Mouse (Mus musculus): ENCODE results near the gene Capn7. TPM values are rescaled to one million over a fixed set of nuclear protein-coding genes. Genes with fewer than 3 reads are reported as not detected.

Capn7 gene
- 10 to 100 TPM; 38.9 to 39.3 TPM for total RNA-seq (2021)

DNA sequence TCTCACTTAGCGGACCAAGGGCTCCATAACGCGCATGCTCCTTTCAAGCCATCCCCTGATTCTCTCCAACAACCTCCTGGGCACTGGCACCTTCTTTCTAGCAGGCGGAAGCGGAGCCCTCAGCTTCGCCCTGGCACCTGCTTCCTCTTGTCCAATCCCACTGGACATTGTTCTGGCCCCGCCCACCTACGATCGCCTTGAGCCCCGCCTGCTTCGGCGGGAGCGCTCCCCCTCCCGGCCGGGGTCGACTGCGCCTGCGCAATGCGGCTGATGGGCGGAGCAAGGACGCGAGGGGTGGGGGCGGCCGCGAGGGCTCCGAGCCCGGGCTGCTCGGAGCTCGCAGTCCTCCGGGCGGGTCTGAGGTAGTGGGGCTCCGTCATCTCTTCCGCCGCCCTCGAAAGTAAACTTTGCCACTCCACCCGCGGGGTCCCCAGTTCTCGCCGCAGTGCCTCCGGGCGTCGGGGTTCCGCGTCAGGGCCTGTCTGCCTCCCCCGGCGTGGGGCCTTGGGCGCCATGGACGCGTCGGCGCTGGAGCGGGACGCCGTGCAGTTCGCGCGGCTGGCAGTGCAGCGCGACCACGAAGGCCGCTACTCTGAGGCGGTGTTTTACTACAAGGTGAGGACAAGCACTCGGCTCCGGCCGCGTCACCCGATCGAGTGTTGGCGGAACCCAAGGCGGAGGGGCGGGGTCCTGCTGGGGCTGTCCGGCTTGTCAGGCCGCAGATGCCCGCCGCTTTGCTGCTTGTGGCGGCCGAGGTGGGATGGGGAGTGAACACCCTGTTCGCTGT is at the start of gene Capn7:
Gene Capn7 (plus strand): TSS at position 270 of the 787 bp plus-strand sequence.
- intact Hi-C loops (cut with DNase I): no loop called here
- DNase-seq (ENCODE audit: extremely low spot score in 1 of 2, low spot score in 2 of 2): peak; percentile 95 to 99

DNA sequence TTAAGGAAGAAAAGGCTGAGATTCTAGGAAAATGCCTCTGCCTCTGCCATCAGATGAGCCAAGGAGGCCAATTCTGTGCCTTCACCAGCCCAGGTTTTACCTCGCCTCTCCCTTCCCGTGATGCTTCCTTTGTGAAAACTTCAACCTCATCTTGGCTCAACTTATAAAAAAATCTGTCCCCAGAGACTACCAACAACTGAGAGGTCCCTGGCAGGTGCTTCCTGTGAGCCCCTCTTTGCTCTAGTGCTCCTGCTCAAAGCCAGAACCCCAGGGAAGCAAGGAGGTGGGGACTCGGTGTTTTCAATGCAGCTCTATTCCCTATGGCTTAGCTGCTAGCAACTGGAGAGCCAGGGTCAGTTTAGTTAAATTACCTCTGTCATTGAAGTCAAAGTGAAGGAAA is 23.2 kb upstream of the Capn7 start:
- no peak for DNase-seq (ENCODE audit: extremely low spot score in 1 of 2, low spot score in 2 of 2)
- intact Hi-C loops (cut with DNase I): no loop called here

- DNase-seq (ENCODE audit: extremely low spot score in 1 of 2, low spot score in 2 of 2): no peak
- intact Hi-C loops (cut with DNase I): no loop called here
These were observed 19.8 kb upstream of the Capn7 start for GRCm38 (mm10) chr14:31316613-31317012.

- DNase-seq (ENCODE audit: extremely low spot score in 1 of 2, low spot score in 2 of 2): peak in 1 of 2 experiments; percentile 7
- intact Hi-C loops (cut with DNase I): no loop called here
These were observed 18.7 kb upstream of the Capn7 start for GRCm38 (mm10) chr14:31317754-31318153.

- intact Hi-C loops (cut with DNase I): no loop called here
- no peak for DNase-seq (ENCODE audit: extremely low spot score in 1 of 2, low spot score in 2 of 2)
These were observed 16.9 kb upstream of the Capn7 start for GRCm38 (mm10) chr14:31319546-31319945.

- intact Hi-C loops (cut with DNase I): loop anchor here (10.0 kb wide), 1 partner anchor 106 kb away; the partner anchor contains the start of genes Nisch and Sema3g
- DNase-seq (ENCODE audit: extremely low spot score in 1 of 2, low spot score in 2 of 2): no peak
These were observed 15.3 kb upstream of the Capn7 start for GRCm38 (mm10) chr14:31321181-31321580.

- DNase-seq (ENCODE audit: extremely low spot score in 1 of 2, low spot score in 2 of 2): no peak
- intact Hi-C loops (cut with DNase I): loop anchor here (2.0 to 10.0 kb wide), 2 partner anchors 49 to 107 kb away; partner anchors contain the start of genes Nisch and Sema3g
These were observed 14.2 kb upstream of the Capn7 start for GRCm38 (mm10) chr14:31322191-31322590.

GRCm38 (mm10) chr14:31323189-31323588 is 13.2 kb upstream of the Capn7 start:
- intact Hi-C loops (cut with DNase I): loop anchor here (2.0 to 10.0 kb wide), 2 partner anchors 50 to 108 kb away; partner anchors contain the start of genes Nisch and Sema3g
- DNase-seq (ENCODE audit: extremely low spot score in 1 of 2, low spot score in 2 of 2): no peak

DNA sequence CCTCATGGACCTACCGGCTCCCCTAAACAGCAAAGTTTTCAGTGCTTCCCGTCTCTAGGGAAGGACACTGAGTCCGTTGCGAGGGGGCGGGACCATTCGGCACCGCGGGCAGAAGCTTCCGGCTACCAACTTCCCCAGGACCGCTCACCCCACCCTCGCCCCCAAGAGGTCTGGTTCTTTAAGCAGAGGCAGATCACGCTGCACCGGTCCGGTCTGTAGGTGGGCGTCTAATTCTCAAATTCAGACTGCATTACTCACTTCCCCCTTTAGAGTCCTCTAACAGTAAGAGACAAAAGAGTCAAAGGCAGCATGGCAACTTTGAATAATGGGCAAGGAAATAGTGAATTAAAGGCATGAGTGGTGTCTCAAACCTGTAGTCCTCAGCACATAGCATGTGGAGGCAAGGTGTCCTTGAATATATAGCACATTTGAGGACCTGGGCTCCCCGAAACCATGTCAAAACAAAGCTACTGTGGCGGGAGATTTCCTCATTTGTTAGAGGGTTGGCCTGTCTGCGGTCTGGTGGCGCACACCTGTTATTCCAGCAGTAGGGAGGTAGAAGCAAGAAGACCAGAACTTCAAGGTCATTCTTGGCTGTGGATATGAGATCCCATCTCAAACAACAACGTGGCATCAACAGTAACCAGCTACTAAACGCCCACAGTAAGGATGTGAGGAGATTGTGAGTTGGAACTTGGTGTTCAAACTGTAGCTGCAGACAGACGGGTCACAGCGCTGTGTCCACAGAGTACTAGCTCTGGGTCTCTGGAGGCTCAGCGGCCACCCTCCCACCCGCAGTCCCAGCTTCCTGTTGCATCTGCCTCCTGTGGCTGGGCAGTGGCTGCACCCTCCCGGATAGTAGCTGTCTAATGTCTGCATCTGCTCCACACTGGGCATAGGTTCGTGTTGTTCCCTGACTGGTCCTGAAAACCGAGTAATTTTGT is 12.3 kb upstream of the Capn7 start, which contains the start of gene Dnah1:
Gene Dnah1 (minus strand): TSS at position 48 of the 944 bp plus-strand sequence.
- DNase-seq (ENCODE audit: extremely low spot score in 1 of 2, low spot score in 2 of 2): peak in 1 of 2 experiments; percentile 74
- intact Hi-C loops (cut with DNase I): loop anchor here (2.0 to 10.0 kb wide), 2 partner anchors 51 to 109 kb away; partner anchors contain the start of genes Nisch and Sema3g

DNA sequence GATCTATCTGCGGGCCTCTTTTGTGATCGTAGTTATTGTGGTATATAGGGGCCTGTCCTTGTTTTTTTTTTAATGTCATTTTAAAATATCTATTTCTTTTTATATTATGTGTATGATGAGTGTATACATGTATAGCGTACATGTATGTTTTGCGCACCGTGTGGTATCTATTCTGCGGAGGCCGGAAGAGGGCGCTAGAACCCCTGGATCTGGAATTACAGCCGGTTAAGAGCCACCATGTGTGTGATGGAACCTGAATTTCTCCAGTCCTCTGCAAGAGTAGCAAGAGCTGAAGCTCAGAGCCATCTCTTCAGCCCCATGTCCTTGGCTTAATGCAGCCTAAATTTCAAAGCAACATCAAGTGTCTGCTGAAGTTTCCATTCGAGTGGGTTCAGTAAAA is 11.6 kb upstream of the Capn7 start:
- no peak for DNase-seq (ENCODE audit: extremely low spot score in 1 of 2, low spot score in 2 of 2)
- intact Hi-C loops (cut with DNase I): loop anchor here (10.0 kb wide), 1 partner anchor 110 kb away; the partner anchor contains the start of genes Nisch and Sema3g

GRCm38 (mm10) chr14:31325551-31325950 is 10.9 kb upstream of the Capn7 start:
- no peak for DNase-seq (ENCODE audit: extremely low spot score in 1 of 2, low spot score in 2 of 2)
- intact Hi-C loops (cut with DNase I): loop anchor here (10.0 kb wide), 1 partner anchor 111 kb away; the partner anchor contains the start of genes Nisch and Sema3g

DNA sequence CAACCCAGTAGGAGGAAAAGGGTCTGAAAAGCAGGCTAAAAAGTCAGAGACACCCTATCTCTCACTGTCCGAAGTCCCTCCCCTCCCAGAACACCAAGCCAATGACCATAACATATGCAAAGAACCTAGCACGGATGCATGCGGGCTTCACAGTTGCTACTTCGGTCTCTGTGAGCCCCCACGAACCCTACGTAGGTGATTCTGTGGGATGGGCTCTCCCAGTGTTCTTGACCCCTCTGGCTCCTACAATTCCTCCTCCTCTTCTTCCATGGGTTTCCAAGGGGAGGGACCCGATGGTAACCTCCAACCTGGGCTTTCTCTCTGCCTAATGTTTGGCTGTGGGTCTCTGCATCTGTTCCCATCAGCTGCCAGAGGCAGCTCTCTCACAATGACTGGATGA is 9.7 kb upstream of the Capn7 start:
- intact Hi-C loops (cut with DNase I): loop anchor here (10.0 kb wide), 1 partner anchor 112 kb away; the partner anchor contains the start of genes Nisch and Sema3g
- no peak for DNase-seq (ENCODE audit: extremely low spot score in 1 of 2, low spot score in 2 of 2)

DNA sequence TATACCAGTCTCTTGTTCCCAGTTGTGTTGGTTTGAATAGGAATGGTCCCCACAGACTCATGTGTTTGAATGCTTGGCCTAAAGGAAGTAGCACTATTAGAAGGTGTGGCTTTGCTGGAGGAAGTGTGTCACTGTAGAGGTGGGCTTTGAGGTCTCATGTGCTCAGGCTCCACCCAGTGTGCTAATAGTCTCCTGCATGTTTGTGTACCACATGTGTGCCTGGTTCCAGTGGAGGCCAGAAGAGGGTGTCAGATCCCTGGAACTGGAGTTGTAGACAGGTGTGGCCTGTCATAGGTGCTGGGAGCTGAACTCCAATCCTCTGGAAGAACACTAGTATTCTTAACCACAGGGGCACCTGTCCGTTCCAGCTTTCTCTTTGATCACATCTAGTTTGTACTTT is 9.2 kb upstream of the Capn7 start:
- intact Hi-C loops (cut with DNase I): loop anchor here (10.0 kb wide), 1 partner anchor 112 kb away; the partner anchor contains the start of genes Nisch and Sema3g
- no peak for DNase-seq (ENCODE audit: extremely low spot score in 1 of 2, low spot score in 2 of 2)

DNA sequence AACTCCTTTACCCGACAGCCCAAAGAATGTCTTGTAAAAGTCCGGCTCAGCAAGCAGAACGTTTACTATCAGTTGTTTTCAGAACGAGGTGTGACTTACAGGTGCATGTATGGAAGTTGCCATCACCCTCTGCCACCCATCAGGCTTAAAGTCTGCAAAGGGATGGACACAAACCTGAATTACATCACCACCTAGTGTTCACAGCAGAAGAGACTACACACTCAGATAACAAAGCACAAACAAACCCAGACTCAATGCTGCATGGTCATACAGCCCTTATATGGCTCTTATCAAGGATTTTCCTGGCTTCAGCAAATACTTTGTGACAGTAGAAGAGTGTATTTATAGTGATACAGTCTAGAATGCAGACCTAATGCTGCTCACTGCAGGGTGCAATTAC is 8.8 kb upstream of the Capn7 start:
- intact Hi-C loops (cut with DNase I): loop anchor here (10.0 kb wide), 1 partner anchor 113 kb away; the partner anchor contains the start of genes Nisch and Sema3g
- DNase-seq (ENCODE audit: extremely low spot score in 1 of 2, low spot score in 2 of 2): no peak

DNA sequence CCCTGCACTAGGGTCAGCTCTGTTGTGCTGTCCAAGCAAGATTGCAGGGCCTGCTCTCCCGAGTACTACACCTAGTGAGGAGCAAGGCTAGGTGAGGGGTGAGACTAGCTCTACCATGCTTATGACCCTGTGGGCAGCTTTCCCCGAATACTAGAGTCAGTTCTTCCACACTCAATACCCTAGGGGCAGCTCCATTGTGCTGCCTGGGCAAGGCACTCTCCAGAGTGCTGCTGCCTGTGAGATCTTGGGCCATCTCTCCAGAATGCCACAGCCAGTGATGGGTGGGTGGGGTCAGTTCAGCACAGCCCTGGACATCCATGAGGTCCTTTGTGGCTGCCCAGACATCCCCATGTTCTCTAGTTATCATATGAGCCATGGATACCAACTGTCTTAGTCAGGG is 6.7 kb upstream of the Capn7 start:
- intact Hi-C loops (cut with DNase I): loop anchor here (10.0 kb wide), 1 partner anchor 115 kb away; the partner anchor contains the start of genes Nisch and Sema3g
- DNase-seq (ENCODE audit: extremely low spot score in 1 of 2, low spot score in 2 of 2): no peak

- intact Hi-C loops (cut with DNase I): no loop called here
- DNase-seq (ENCODE audit: extremely low spot score in 1 of 2, low spot score in 2 of 2): no peak
These were observed 5.5 kb upstream of the Capn7 start for GRCm38 (mm10) chr14:31330957-31331356.

- DNase-seq (ENCODE audit: extremely low spot score in 1 of 2, low spot score in 2 of 2): no peak
- intact Hi-C loops (cut with DNase I): no loop called here
These were observed 673 bp upstream of the Capn7 start for GRCm38 (mm10) chr14:31335765-31336164.

DNA sequence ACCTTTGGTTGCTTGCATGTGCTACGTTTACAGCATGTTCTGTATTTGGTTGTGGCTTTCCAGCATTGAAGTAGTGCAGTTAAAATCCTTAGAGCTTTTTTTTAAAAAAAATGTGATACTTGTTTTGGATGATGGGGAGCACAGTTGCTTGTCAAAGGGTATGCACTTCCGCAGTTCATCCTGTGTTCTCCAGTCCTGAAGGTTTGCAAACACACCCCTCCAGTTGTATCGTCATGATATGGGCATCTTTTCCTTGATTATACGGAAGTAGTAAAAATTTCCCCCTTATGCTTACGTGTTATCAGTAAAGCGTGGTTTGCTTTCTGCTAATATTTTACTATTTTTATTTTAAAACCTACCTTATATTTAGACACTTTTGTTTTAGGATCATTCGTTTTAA is 968 bp downstream of the Capn7 start:
- DNase-seq (ENCODE audit: extremely low spot score in 1 of 2, low spot score in 2 of 2): no peak
- intact Hi-C loops (cut with DNase I): no loop called here

- no peak for DNase-seq (ENCODE audit: extremely low spot score in 1 of 2, low spot score in 2 of 2)
- intact Hi-C loops (cut with DNase I): no loop called here
These were observed 1.5 kb downstream of the Capn7 start for GRCm38 (mm10) chr14:31337947-31338346.

Data from left cerebral cortex, postnatal 10 days (tissue).